ENCODE assay signal across 9 mouse cellular contexts in genomic region chr5:145116316-145116715, GRCm38 (mm10). TPM values are rescaled to one million over a fixed set of nuclear protein-coding genes. Genes with fewer than 3 reads are reported as not detected.
DNase-seq lines count a peak whose midpoint lies in the region; ATAC-seq and TF ChIP-seq lines count a peak whose summit lies in the region.
"Had no signal": no experiment of that assay in that cellular context is flagged by ENCODE, and none has a peak within 500 bp of the region (broad histone marks: within the 10 kb centered on the region; RNA-seq: fewer than 3 reads in every experiment).

No protein-coding gene starts in this region.

- peak; percentile 85 for ATAC-seq in inflammation-experienced regulatory T-cells, adult 6 months
- ATAC-seq in liver, embryonic 15.5 days (ENCODE audit: insufficient read depth) = no peak; the same call in 1 of the 2 replicates

- H3K4me1 ChIP-seq in embryonic fibroblast, embryonic 13.5 days (ENCODE audit: control insufficient read depth, insufficient read depth, low read length) = no peaks in the 10 kb centered on the region
- peaks cover 40% of the 10 kb centered on the region for H3K4me1 ChIP-seq in liver, embryonic 15.5 days (replicated peaks)
- H3K4me1 ChIP-seq in spleen, adult 2 months (ENCODE audit: control insufficient read depth, insufficient read depth, insufficient read length) = peaks cover 14% of the 10 kb centered on the region; the same call in 1 of the 2 replicates

- peak; percentile 80 for DNase-seq in urinary bladder, postnatal 14 days (ENCODE audit: low spot score)
- no peak for DNase-seq in urinary bladder, postnatal 10 days (ENCODE audit: low spot score)
- DNase-seq in spleen, adult 2 months (ENCODE audit: low read depth in 1 of 2, low spot score in 2 of 2) = peak; percentile 52 to 55
- DNase-seq in cerebellum, postnatal 36 days = no peak
- DNase-seq in frontal cortex, postnatal 36 days (ENCODE audit: low spot score in 2 of 2) = no peak

- H3K36me3 ChIP-seq in liver, embryonic 15.5 days (replicated peaks) = 0 out of 2 replicates have a peak, but pooled peaks cover 4% of the 10 kb centered on the region
- H3K36me3 ChIP-seq in spleen, adult 2 months (ENCODE audit: control insufficient read depth, insufficient read depth, low read length) = peaks cover 11% of the 10 kb centered on the region

- H3K4me3 ChIP-seq in embryonic fibroblast, embryonic 13.5 days (ENCODE audit: insufficient read depth, low read length) = peak overlapping the region; percentile 92
- peak overlapping the region; percentile 66 for H3K4me3 ChIP-seq in liver, embryonic 15.5 days (replicated peaks)
- peak overlapping the region; percentile 45; the same call in 1 of the 2 replicates for H3K4me3 ChIP-seq in spleen, adult 2 months (ENCODE audit: extremely low read depth, insufficient read depth, insufficient read length)
- H3K4me3 ChIP-seq: erythroblast, embryonic 14.5 days had no signal

- peak overlapping the region; percentile 84 for H3K27ac ChIP-seq in embryonic fibroblast, embryonic 13.5 days (ENCODE audit: insufficient read depth, low read length)
- H3K27ac ChIP-seq in liver, embryonic 15.5 days (replicated peaks) = peak overlapping the region; percentile 61
- H3K27ac ChIP-seq in spleen, adult 2 months (ENCODE audit: insufficient read depth, low read length) = peak overlapping the region; percentile 89

- H3K9me3 ChIP-seq in liver, embryonic 15.5 days (replicated peaks) = no peaks in the 10 kb centered on the region

- no peak for TF ChIP-seq POLR2A in embryonic fibroblast, embryonic 13.5 days (IDR thresholded peaks at IDR 0.05; ENCODE audit: low read depth, low read length)
- no peak for TF ChIP-seq POLR2A in spleen, adult 2 months (IDR thresholded peaks at IDR 0.05; ENCODE audit: low read depth, low read length)

- TF ChIP-seq CTCF in embryonic fibroblast, embryonic 13.5 days (IDR thresholded peaks at IDR 0.05; ENCODE audit: borderline replicate concordance, insufficient read depth, low read length) = no peak
- no peak for TF ChIP-seq CTCF in spleen, adult 2 months (IDR thresholded peaks at IDR 0.05; ENCODE audit: extremely low read depth, insufficient read depth, insufficient read length, insufficient replicate concordance)

- H3K4me2 ChIP-seq in liver, embryonic 15.5 days = peak overlapping the region; percentile 83

- H3K27me3 ChIP-seq in liver, embryonic 15.5 days = peaks cover 8% of the 10 kb centered on the region; the same call in 1 of the 2 replicates
- H3K27me3 ChIP-seq in spleen, adult 2 months (ENCODE audit: control insufficient read depth, insufficient read depth, low read length) = no peaks in the 10 kb centered on the region

- WGBS in liver, embryonic 15.5 days (ENCODE audit: insufficient replicate concordance) = 15% methylated on average over 4 of the region's 4 CpGs
- WGBS in spleen, adult 2 months = 0% methylated on average over 4 of the region's 4 CpGs

- no peak overlapping the region for H3K9ac ChIP-seq in liver, embryonic 15.5 days

RNA-seq across cellular contexts. Expression of gene Arpc1b, which starts 2.3 kb away (rescaled TPM):
- 328 and 384 TPM in 2 replicates for polyA plus RNA-seq in embryonic fibroblast, embryonic 13.5 days (2011; ENCODE audit: insufficient read length, low read depth, missing spikeins)
- polyA plus RNA-seq in inflammation-experienced regulatory T-cells, adult 6 months (2017; shearing (Covaris generic)) = 1,000 to 10,000 TPM in 1 of 3 experiments, 100 to 1,000 TPM in 2; 806 to 1,201 (median 880) TPM
- polyA plus RNA-seq in liver, embryonic 15.5 days (2015; fragmentation: Nextera tagmentation; extraction: Ambion mirVana) = 185 and 195 TPM in 2 replicates
- polyA plus RNA-seq in spleen, adult 2 months (2012; rRNA removed) = 780 and 1,055 TPM in 2 replicates

RNA-seq across cellular contexts. Expression of gene Pdap1, which starts 23.7 kb away (rescaled TPM):
- 144 and 168 TPM in 2 replicates for polyA plus RNA-seq in embryonic fibroblast, embryonic 13.5 days (2011; ENCODE audit: insufficient read length, low read depth, missing spikeins)
- 10 to 100 TPM; 34.4 to 55.2 (median 47.9) TPM for polyA plus RNA-seq in inflammation-experienced regulatory T-cells, adult 6 months (2017; shearing (Covaris generic))
- polyA plus RNA-seq in liver, embryonic 15.5 days (2015; fragmentation: Nextera tagmentation; extraction: Ambion mirVana) = 28.8 and 36.5 TPM in 2 replicates
- polyA plus RNA-seq in spleen, adult 2 months (2012; rRNA removed) = 17.8 and 18.4 TPM in 2 replicates

RNA-seq across cellular contexts. Expression of gene Bud31, which starts 23.8 kb away (rescaled TPM):
- 174 and 194 TPM in 2 replicates for polyA plus RNA-seq in embryonic fibroblast, embryonic 13.5 days (2011; ENCODE audit: insufficient read length, low read depth, missing spikeins)
- polyA plus RNA-seq in inflammation-experienced regulatory T-cells, adult 6 months (2017; shearing (Covaris generic)) = 100 to 1,000 TPM; 114 to 119 (median 115) TPM
- 121 and 128 TPM in 2 replicates for polyA plus RNA-seq in liver, embryonic 15.5 days (2015; fragmentation: Nextera tagmentation; extraction: Ambion mirVana)
- polyA plus RNA-seq in spleen, adult 2 months (2012; rRNA removed) = 26.7 and 30.4 TPM in 2 replicates

RNA-seq across cellular contexts. Expression of gene Kpna7, which starts 32.5 kb away (rescaled TPM):
- polyA plus RNA-seq in embryonic fibroblast, embryonic 13.5 days (2011; ENCODE audit: insufficient read length, low read depth, missing spikeins) = not detected in 2 replicates
- not detected for polyA plus RNA-seq in inflammation-experienced regulatory T-cells, adult 6 months (2017; shearing (Covaris generic))
- 0.10 TPM in 1 of 2 replicates, not detected in the other for polyA plus RNA-seq in liver, embryonic 15.5 days (2015; fragmentation: Nextera tagmentation; extraction: Ambion mirVana)
- not detected in 2 replicates for polyA plus RNA-seq in spleen, adult 2 months (2012; rRNA removed)
- polyA plus RNA-seq: erythroblast, embryonic 14.5 days had no signal

RNA-seq across cellular contexts. Expression of gene Arpc1a, which starts 32.7 kb away (rescaled TPM):
- polyA plus RNA-seq in embryonic fibroblast, embryonic 13.5 days (2011; ENCODE audit: insufficient read length, low read depth, missing spikeins) = 103 and 109 TPM in 2 replicates
- 10 to 100 TPM; 86.2 to 96.6 (median 91.8) TPM for polyA plus RNA-seq in inflammation-experienced regulatory T-cells, adult 6 months (2017; shearing (Covaris generic))
- polyA plus RNA-seq in liver, embryonic 15.5 days (2015; fragmentation: Nextera tagmentation; extraction: Ambion mirVana) = 54.2 and 55.3 TPM in 2 replicates
- polyA plus RNA-seq in spleen, adult 2 months (2012; rRNA removed) = 49.7 and 54.0 TPM in 2 replicates

Comparison
In these comparisons a context has a peak if more than half of its experiments do, and no peak if none do; other contexts are left out.
1. DNase-seq: peak in urinary bladder, postnatal 14 days (single experiment) and spleen, adult 2 months (2 of 2); none in urinary bladder, postnatal 10 days (single experiment), cerebellum, postnatal 36 days (0 of 2) and frontal cortex, postnatal 36 days (0 of 2).
2. Peak in every context shown above with its lines, with median percentiles within 50 percentile points of each other: H3K27ac ChIP-seq and H3K4me3 ChIP-seq.